Mouse (Mus musculus) CH12.LX (cell line): Measurements from ENCODE around the gene Gm4894. TPM values are rescaled to one million over a fixed set of nuclear protein-coding genes. Genes with fewer than 3 reads are reported as not detected.

Experiments used
- DNase-seq: peaks from one replicate; pipeline ENCODE4 v3.0.0-alpha.2; 2013; ENCODE audit errors: extremely low read depth
- H3K27ac ChIP-seq: 2 replicates; pipeline ENCODE4 v1.5.1; 2012; ENCODE audit warnings: low read depth, mild to moderate bottlenecking, control low read depth, moderate library complexity; ENCODE audit not compliant: insufficient read depth
- H3K27me3 ChIP-seq: replicated peaks from 2 replicates; pipeline ENCODE3; 2012; ENCODE audit warnings: inconsistent platforms
- H3K36me3 ChIP-seq, 2 experiments: replicated peaks in 1 of 2; 2 replicates each; pipeline versions ENCODE3 to v1.6.1; 2012; ENCODE audit warnings: inconsistent platforms in 1 of 2, low read length in 1 of 2, mild to moderate bottlenecking in 1 of 2, mixed read lengths in 1 of 2, moderate library complexity in 1 of 2; ENCODE audit not compliant: control insufficient read depth in 1 of 2, insufficient read depth in 1 of 2
- H3K4me1 ChIP-seq, 2 experiments: 2 replicates each; pipeline ENCODE4 v1.6.1; 2012; ENCODE audit warnings: inconsistent platforms in 1 of 2, moderate library complexity in 1 of 2; ENCODE audit not compliant: insufficient read depth in 2 of 2, control insufficient read depth in 1 of 2
- H3K4me2 ChIP-seq: 2 replicates; pipeline ENCODE4 v1.6.1; 2012; ENCODE audit warnings: low read depth, mild to moderate bottlenecking, control low read depth; ENCODE audit not compliant: poor library complexity, insufficient read depth, severe bottlenecking
- H3K4me3 ChIP-seq, 3 experiments: fragments of 150-350 bp in 1 of 3; sonication (generic) in 1 of 3; replicated peaks in 1 of 3; 2 replicates each; pipeline versions ENCODE3 to v1.5.1; 2011 to 2012; ENCODE audit warnings: low read depth in 2 of 3, low read length in 2 of 3, mild to moderate bottlenecking in 2 of 3, moderate library complexity in 2 of 3, control low read depth in 1 of 3, improper control_type of control experiment in 1 of 3, inconsistent platforms in 1 of 3, mixed read lengths in 1 of 3; ENCODE audit not compliant: poor library complexity in 1 of 3
- H3K79me2 ChIP-seq: replicated peaks from 2 replicates; pipeline ENCODE4 v1.6.1; 2012; ENCODE audit warnings: mild to moderate bottlenecking, moderate library complexity; ENCODE audit not compliant: control insufficient read depth, poor library complexity, insufficient read depth, severe bottlenecking; ENCODE audit errors: extremely low read depth
- H3K9ac ChIP-seq: 2 replicates; pipeline ENCODE4 v1.6.1; 2012; ENCODE audit warnings: low read depth, mild to moderate bottlenecking, control low read depth, moderate library complexity; ENCODE audit not compliant: insufficient read depth
- H3K9me3 ChIP-seq: replicated peaks from 2 replicates; pipeline ENCODE3; 2012; ENCODE audit warnings: low read length, inconsistent platforms, mixed read lengths
- CHD2 ChIP-seq: IDR thresholded peaks from 2 replicates; pipeline ENCODE4 v1.6.1; 2011; ENCODE audit warnings: low read length, improper control_type of control experiment
- CTCF ChIP-seq, 2 experiments: IDR thresholded peaks in 1 of 2; conservative IDR thresholded peaks in 1 of 2; 2 replicates each; pipeline ENCODE4 v1.5.1; 2011 to 2012; ENCODE audit warnings: low read depth in 2 of 2, low read length in 2 of 2, improper control_type of control experiment in 1 of 2, inconsistent platforms in 1 of 2, mild to moderate bottlenecking in 1 of 2, moderate library complexity in 1 of 2
- ELF1 ChIP-seq: IDR thresholded peaks from 2 replicates; pipeline ENCODE4 v1.6.1; 2014; ENCODE audit warnings: low read depth, mild to moderate bottlenecking, inconsistent platforms, low read length, improper control_type of control experiment
- EP300 ChIP-seq: IDR thresholded peaks from 2 replicates; pipeline ENCODE4 v1.6.1; 2011; ENCODE audit warnings: low read length, improper control_type of control experiment
- GABPA ChIP-seq: IDR thresholded peaks from 2 replicates; pipeline ENCODE4 v1.6.1; 2012; ENCODE audit warnings: low read depth, low read length, improper control_type of control experiment, inconsistent platforms; ENCODE audit not compliant: insufficient replicate concordance
- HCFC1 ChIP-seq: IDR thresholded peaks from 2 replicates; pipeline ENCODE4 v1.6.1; 2012; ENCODE audit warnings: low read depth, mild to moderate bottlenecking, inconsistent platforms, low read length, improper control_type of control experiment
- JUN ChIP-seq: IDR thresholded peaks from 2 replicates; pipeline ENCODE4 v1.6.1; 2011; ENCODE audit warnings: low read depth, mild to moderate bottlenecking, low read length, improper control_type of control experiment, moderate library complexity; ENCODE audit not compliant: insufficient read depth
- KAT2A ChIP-seq: IDR thresholded peaks from 2 replicates; pipeline ENCODE4 v1.6.1; 2012; ENCODE audit warnings: low read length, improper control_type of control experiment, inconsistent platforms; ENCODE audit not compliant: insufficient replicate concordance
- MAFK ChIP-seq: IDR thresholded peaks from 2 replicates; pipeline ENCODE4 v1.6.1; 2011; ENCODE audit warnings: low read length, improper control_type of control experiment; ENCODE audit not compliant: insufficient replicate concordance
- MAX ChIP-seq: IDR thresholded peaks from 2 replicates; pipeline ENCODE4 v1.6.1; 2011; ENCODE audit warnings: low read length, improper control_type of control experiment
- MAZ ChIP-seq: IDR thresholded peaks from 2 replicates; pipeline ENCODE4 v1.6.1; 2012; ENCODE audit warnings: low read depth, mild to moderate bottlenecking, inconsistent platforms, low read length, improper control_type of control experiment, moderate library complexity
- MYC ChIP-seq: IDR thresholded peaks from 2 replicates; pipeline ENCODE4 v1.6.1; 2011; ENCODE audit warnings: low read depth, mild to moderate bottlenecking, improper control_type of control experiment, low read length
- NELFE ChIP-seq: IDR thresholded peaks from 2 replicates; pipeline ENCODE4 v1.6.1; 2011; ENCODE audit warnings: low read depth, low read length, improper control_type of control experiment
- NRF1 ChIP-seq: IDR thresholded peaks from 2 replicates; pipeline ENCODE4 v1.6.1; 2014; ENCODE audit warnings: low read depth, mild to moderate bottlenecking, inconsistent platforms, low read length, improper control_type of control experiment, moderate library complexity
- POLR2A ChIP-seq: IDR thresholded peaks from 2 replicates; pipeline ENCODE4 v1.6.1; 2011; ENCODE audit warnings: low read depth, mild to moderate bottlenecking, improper control_type of control experiment, low read length
- RCOR1 ChIP-seq: conservative IDR thresholded peaks from 2 replicates; pipeline ENCODE4 v1.6.1; 2012; ENCODE audit warnings: low read depth, mild to moderate bottlenecking, inconsistent platforms, low read length, improper control_type of control experiment
- SMC3 ChIP-seq: IDR thresholded peaks from 2 replicates; pipeline ENCODE4 v1.6.1; 2011; ENCODE audit warnings: low read depth, low read length, improper control_type of control experiment
- USF2 ChIP-seq: conservative IDR thresholded peaks from 2 replicates; pipeline ENCODE4 v1.6.1; 2011; ENCODE audit warnings: low read depth, low read length, improper control_type of control experiment
- ZC3H11A ChIP-seq: IDR thresholded peaks from 2 replicates; pipeline ENCODE4 v1.6.1; 2012; ENCODE audit warnings: low read depth, mild to moderate bottlenecking, inconsistent platforms, low read length, improper control_type of control experiment
- ZKSCAN1 ChIP-seq: IDR thresholded peaks from 2 replicates; pipeline ENCODE4 v1.6.1; 2012; ENCODE audit warnings: low read depth, inconsistent platforms, low read length, improper control_type of control experiment, borderline replicate concordance
- ZNF384 ChIP-seq: IDR thresholded peaks from 2 replicates; pipeline ENCODE4 v1.6.1; 2012; ENCODE audit warnings: low read depth, low read length, improper control_type of control experiment, inconsistent platforms
- dilution Hi-C: fragments of 300-500 bp; cut with MboI; formaldehyde crosslinking; loops from 2 replicates; pipeline ENCODE4 v1.14.3; 2020; ENCODE audit warnings: low sequenced_read_pairs; ENCODE audit not compliant: extremely low pct_unique_long_range_greater_than_20kb, extremely low pct_ligation_motif_present
- in situ Hi-C: fragments of 300-500 bp; cut with MboI; formaldehyde crosslinking; loops from 3 replicates; pipeline ENCODE4 v1.14.3; 2019; ENCODE audit warnings: low sequenced_read_pairs, low pct_ligation_motif_present, low pct_unique_long_range_greater_than_20kb, mixed read lengths
- polyA plus RNA-seq: library from polyadenylated mRNA; unstranded; fragments of >175 nt; gene quantifications from 2 replicates; pipeline ENCODE4 v1.2.1, GENCODE M21; 2012; ENCODE audit warnings: low read depth; ENCODE audit not compliant: insufficient read length
- total RNA-seq, 2 experiments: library from RNA; depleted of rRNA; stranded (reverse); fragments of 300-350 nt in 1 of 2; fragments of >200 nt in 1 of 2; gene quantifications; 2 replicates each; pipeline ENCODE4 v1.2.3; 2012 to 2014

Gene Gm4894
- total and polyA plus RNA-seq, 3 experiments, result not detected

DNA sequence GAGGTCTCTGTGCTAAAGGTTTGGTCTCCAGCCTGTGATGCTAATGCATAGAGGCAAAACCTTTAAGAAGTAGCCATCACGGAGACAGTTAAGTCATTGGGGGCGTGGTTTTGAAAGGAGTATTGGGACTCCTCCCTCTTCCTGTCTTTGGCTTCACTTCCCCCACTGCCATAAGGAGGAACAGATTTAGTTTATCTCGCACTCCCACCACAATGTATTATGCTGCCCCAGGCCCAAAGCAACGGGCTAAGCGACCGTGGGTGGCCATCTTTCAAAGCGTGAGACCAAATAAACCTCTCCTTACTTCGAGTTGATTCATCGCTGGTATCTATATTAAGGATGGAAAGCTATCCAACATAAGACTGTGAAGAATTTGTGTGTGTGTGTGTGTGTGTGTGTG, 22.9 kb upstream of the Gm4894 start:
- Histone ChIP-seq H3K4me3 (no peak overlapping the region), H3K79me2 (no peaks in the 10 kb centered on the region), H3K4me1 (peaks cover 0 to 5% of the 10 kb centered on the region in 2 experiments; a peak in 2 of 4 replicates), H3K9ac (no peak overlapping the region), H3K4me2 (no peak overlapping the region), H3K27me3 (no peaks in the 10 kb centered on the region), H3K27ac (no peak overlapping the region)
- DNase-seq, result peak; percentile 24
- dilution Hi-C loops, result no loop called here
- TF ChIP-seq RCOR1, result no peak
- no peak for TF ChIP-seq ELF1
- no peak for TF ChIP-seq HCFC1
- no peak for TF ChIP-seq GABPA
- TF ChIP-seq, all 38 proteins: peak for 0
- H3K9me3 ChIP-seq, result no peaks in the 10 kb centered on the region
- H3K36me3 ChIP-seq, result no peaks in the 10 kb centered on the region
- in situ Hi-C loops, result no loop called here

DNA sequence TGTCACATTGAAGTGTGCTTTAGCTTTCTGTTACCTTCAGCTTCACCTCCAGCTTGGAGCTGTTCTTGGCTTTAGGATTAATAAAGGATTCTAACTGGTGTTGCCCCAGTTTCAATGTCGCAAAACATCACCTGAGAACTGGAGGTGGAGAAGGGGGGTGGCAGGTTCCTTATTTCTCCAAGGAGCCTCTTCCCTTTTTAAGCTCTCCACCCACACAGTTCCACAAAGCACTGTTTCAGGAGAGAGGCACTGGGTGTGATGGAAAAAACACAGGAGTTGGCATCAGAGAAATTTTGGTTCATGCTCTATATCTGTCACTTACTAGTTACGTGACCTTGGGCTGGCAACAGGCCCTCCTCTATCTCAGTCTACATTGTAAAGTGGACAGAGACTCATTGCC, 21.3 kb upstream of the Gm4894 start:
- TF ChIP-seq POLR2A, result no peak
- no peak for TF ChIP-seq KAT2A
- TF ChIP-seq NELFE, result no peak
- no peak for TF ChIP-seq ZNF384
- TF ChIP-seq MAZ, result no peak
- no peak for TF ChIP-seq SMC3
- TF ChIP-seq HCFC1, result no peak
- TF ChIP-seq JUN, result no peak
- no peak for TF ChIP-seq MAFK
- TF ChIP-seq ZC3H11A, result no peak
- no peak for TF ChIP-seq CHD2
- no peak for TF ChIP-seq NRF1
- no peak for TF ChIP-seq CTCF (conservative IDR thresholded peaks at IDR 0.05 in 1 of 2, IDR thresholded peaks at IDR 0.05 in 1 of 2; ENCODE audit: low read depth in 2 of 2, low read length in 2 of 2)
- TF ChIP-seq USF2, result no peak
- TF ChIP-seq MYC, result no peak
- no peak for TF ChIP-seq MAX
- no peak for TF ChIP-seq ZKSCAN1
- no peak for TF ChIP-seq EP300
- TF ChIP-seq GABPA, result no peak

More for the DNA sequence above, 21.3 kb upstream of the Gm4894 start:
- DNase-seq, result no peak
- Histone ChIP-seq H3K4me2 (no peak overlapping the region), H3K36me3 (no peaks in the 10 kb centered on the region), H3K4me1 (peaks cover 0 to 5% of the 10 kb centered on the region in 2 experiments; a peak in 2 of 4 replicates), H3K27me3 (no peaks in the 10 kb centered on the region), H3K9me3 (no peaks in the 10 kb centered on the region), H3K9ac (no peak overlapping the region), H3K4me3 (no peak overlapping the region), H3K27ac (no peak overlapping the region), H3K79me2 (no peaks in the 10 kb centered on the region)
- in situ Hi-C loops (no loop called here), dilution Hi-C loops (no loop called here)
